Mouse (Mus musculus) hindbrain, embryonic 12.5 days (tissue): ENCODE measurements at regions not wholly inside any gene's neighbourhood (a gene's known extent, or its start where the extent isn't known, plus 50 kb on each side); places are given as distances from the start of the nearest gene placed in this dataset.

Source experiments
- ATAC-seq: fragments of 200-750 bp; cut with Nextera tagmentation; 2 replicates; pipeline ENCODE4 v1.8.0; 2017; ENCODE audit warnings: moderate TSS enrichment; ENCODE audit not compliant: low FRiP score
- H3K27ac ChIP-seq: fragments of 300-500 bp; sonication (generic); 2 replicates; pipeline ENCODE4 v1.5.1; 2016; ENCODE audit warnings: mild to moderate bottlenecking
- H3K27me3 ChIP-seq: fragments of 300-500 bp; sonication (generic); 2 replicates; pipeline ENCODE4 v1.6.1; 2016; ENCODE audit warnings: mild to moderate bottlenecking
- H3K36me3 ChIP-seq: fragments of 300-500 bp; sonication (generic); 2 replicates; pipeline ENCODE4 v1.6.1; 2016; ENCODE audit warnings: mild to moderate bottlenecking
- H3K4me1 ChIP-seq: fragments of 300-500 bp; sonication (generic); 2 replicates; pipeline ENCODE4 v1.6.1; 2016
- H3K4me2 ChIP-seq: fragments of 300-500 bp; sonication (generic); replicated peaks from 2 replicates; pipeline ENCODE4 v1.6.1; 2016; ENCODE audit warnings: mild to moderate bottlenecking
- H3K4me3 ChIP-seq: fragments of 300-500 bp; sonication (generic); 2 replicates; pipeline ENCODE4 v1.5.1; 2016; ENCODE audit warnings: mild to moderate bottlenecking
- H3K9ac ChIP-seq: fragments of 300-500 bp; sonication (generic); 2 replicates; pipeline ENCODE4 v1.6.1; 2016; ENCODE audit warnings: mild to moderate bottlenecking, moderate library complexity
- H3K9me3 ChIP-seq: fragments of 300-500 bp; sonication (generic); replicated peaks from 2 replicates; pipeline ENCODE4 v1.6.1; 2016; ENCODE audit warnings: mild to moderate bottlenecking
- WGBS: fragments of 180-500 bp; shearing (Covaris S2); methylation state at CpG from one replicate; pipeline ENCODE4 v1.1.7; 2016; 5-methylcytosine and 5-hydroxymethylcytosine counted together

DNA sequence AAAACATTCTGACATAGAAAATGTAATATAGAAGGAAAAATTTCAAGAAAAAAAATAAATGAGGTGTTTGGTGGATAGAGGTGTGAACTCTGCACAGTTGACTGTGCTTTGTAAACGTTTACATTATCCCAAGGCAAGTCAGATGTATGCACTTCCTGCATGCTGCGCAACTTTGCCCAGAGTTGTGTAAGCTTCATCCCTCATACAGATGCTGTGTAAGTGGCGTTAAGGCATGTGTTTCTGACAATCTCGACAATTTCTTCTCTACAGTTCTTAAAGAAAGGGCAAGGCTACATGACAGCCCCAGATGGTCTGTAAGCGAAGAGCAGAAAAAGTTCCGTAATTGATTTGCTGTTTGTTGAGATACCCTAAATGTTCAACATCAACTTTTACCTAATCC, 476.6 kb upstream of the Pitx2 start:
- Histone ChIP-seq H3K9me3 (no peaks in the 10 kb centered on the region), H3K27me3 (no peaks in the 10 kb centered on the region), H3K9ac (no peak overlapping the region), H3K27ac (no peak overlapping the region), H3K4me1 (no peaks in the 10 kb centered on the region), H3K36me3 (no peaks in the 10 kb centered on the region), H3K4me3 (no peak overlapping the region), H3K4me2 (no peak overlapping the region)
- WGBS: 80% methylated on average over 6 of the region's 6 CpGs
- ATAC-seq: no peak

DNA sequence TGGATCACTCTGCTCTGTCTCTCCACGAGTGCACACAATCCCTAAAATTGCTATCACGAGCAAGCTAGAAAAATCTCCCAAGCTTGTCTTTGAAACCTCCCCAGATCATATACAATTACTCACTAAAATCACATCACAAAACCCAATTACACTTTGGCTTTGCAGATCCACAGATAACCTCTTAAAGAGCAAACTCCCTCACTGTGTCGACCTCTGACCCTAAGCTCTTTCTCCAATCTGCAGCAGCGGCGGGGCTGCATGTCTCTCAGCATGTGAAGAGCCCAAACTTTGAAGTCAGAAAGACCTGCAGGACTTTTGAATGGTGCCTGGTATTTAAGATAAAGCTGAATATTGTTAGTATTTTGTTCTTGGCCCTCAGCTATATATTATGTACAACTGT, 479.4 kb upstream of the Pitx2 start:
- H3K4me1 ChIP-seq: no peaks in the 10 kb centered on the region
- no peak overlapping the region for H3K27ac ChIP-seq
- WGBS: 23% methylated on average over 5 of the region's 5 CpGs
- no peaks in the 10 kb centered on the region for H3K9me3 ChIP-seq
- H3K36me3 ChIP-seq: no peaks in the 10 kb centered on the region
- H3K27me3 ChIP-seq: no peaks in the 10 kb centered on the region
- no peak overlapping the region for H3K4me3 ChIP-seq
- H3K4me2 ChIP-seq: no peak overlapping the region
- ATAC-seq: no peak
- H3K9ac ChIP-seq: no peak overlapping the region

DNA sequence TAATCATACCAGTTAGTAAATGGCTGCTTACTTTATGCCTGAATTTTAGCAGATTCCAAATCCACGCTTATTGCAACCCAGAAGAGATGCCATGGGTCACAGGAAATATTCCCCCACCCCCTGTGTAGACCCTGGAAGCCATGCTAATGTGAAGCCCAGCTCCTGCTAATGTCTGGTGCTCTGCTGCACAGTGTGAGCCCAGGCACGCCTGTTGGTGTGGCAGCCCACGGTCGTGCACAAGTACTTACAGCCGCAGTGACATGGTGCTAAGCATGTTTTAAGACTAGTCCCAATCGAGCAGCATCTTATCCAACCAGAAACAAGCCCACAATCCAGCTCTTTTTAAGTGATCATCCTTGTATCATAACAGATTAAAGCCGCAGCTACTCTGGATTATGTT, 480.5 kb upstream of the Pitx2 start:
- Histone ChIP-seq H3K36me3 (no peaks in the 10 kb centered on the region), H3K4me3 (no peak overlapping the region), H3K27ac (no peak overlapping the region), H3K4me1 (no peaks in the 10 kb centered on the region), H3K27me3 (no peaks in the 10 kb centered on the region), H3K9ac (no peak overlapping the region), H3K4me2 (no peak overlapping the region), H3K9me3 (no peaks in the 10 kb centered on the region)
- WGBS: 69% methylated on average over 7 of the region's 7 CpGs
- ATAC-seq: no peak

DNA sequence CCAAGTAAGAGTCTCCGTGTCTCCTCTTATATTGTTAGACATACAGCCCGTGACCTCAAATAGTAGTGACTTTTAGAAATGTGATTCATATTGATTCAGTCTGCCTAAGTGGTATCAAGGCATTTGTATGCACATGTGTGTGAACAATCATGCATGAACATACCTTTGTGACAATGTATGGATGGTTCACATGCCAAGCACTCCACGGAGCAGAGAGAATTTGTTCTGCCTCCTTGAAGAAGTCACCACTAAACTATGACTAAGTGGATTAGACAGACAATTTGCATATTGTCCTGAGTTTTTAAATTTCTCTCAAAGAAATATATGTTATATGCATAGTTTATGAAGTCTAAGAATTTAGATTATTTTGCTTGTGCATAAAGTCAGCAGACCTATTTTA, 492.4 kb upstream of the Pitx2 start:
- no peak overlapping the region for H3K4me2 ChIP-seq
- H3K9ac ChIP-seq: no peak overlapping the region
- H3K36me3 ChIP-seq: no peaks in the 10 kb centered on the region
- H3K27me3 ChIP-seq: no peaks in the 10 kb centered on the region
- no peak overlapping the region for H3K27ac ChIP-seq
- H3K4me3 ChIP-seq: no peak overlapping the region
- WGBS: 77% methylated on average over 3 of the region's 3 CpGs
- H3K4me1 ChIP-seq: no peaks in the 10 kb centered on the region
- no peaks in the 10 kb centered on the region for H3K9me3 ChIP-seq
- no peak for ATAC-seq

GRCm38 (mm10) chr3:128668468-128669127, 531.1 kb upstream of the Pitx2 start:
- Histone ChIP-seq H3K4me1 (0 out of 2 replicates have a peak, but pooled peaks cover 2% of the 10 kb centered on the region), H3K9ac (no peak overlapping the region), H3K9me3 (no peaks in the 10 kb centered on the region), H3K36me3 (no peaks in the 10 kb centered on the region), H3K4me2 (no peak overlapping the region), H3K27ac (no peak overlapping the region), H3K4me3 (no peak overlapping the region), H3K27me3 (no peaks in the 10 kb centered on the region)
- peak; percentile 66 for ATAC-seq
- 58% methylated on average over 8 of the region's 8 CpGs for WGBS

- Histone ChIP-seq H3K9me3 (no peaks in the 10 kb centered on the region), H3K36me3 (no peaks in the 10 kb centered on the region), H3K9ac (no peak overlapping the region), H3K4me1 (0 out of 2 replicates have a peak, but pooled peaks cover 2% of the 10 kb centered on the region), H3K4me2 (no peak overlapping the region), H3K4me3 (no peak overlapping the region), H3K27ac (no peak overlapping the region), H3K27me3 (no peaks in the 10 kb centered on the region)
- 75% methylated on average over 3 of the region's 3 CpGs for WGBS
- no peak for ATAC-seq
These were observed 534.5 kb upstream of the Pitx2 start for GRCm38 (mm10) chr3:128665184-128665583.

- no peak overlapping the region for H3K27ac ChIP-seq
- no peaks in the 10 kb centered on the region for H3K9me3 ChIP-seq
- no peak overlapping the region for H3K9ac ChIP-seq
- no peak for ATAC-seq
- no peak overlapping the region for H3K4me2 ChIP-seq
- H3K36me3 ChIP-seq: no peaks in the 10 kb centered on the region
- no peaks in the 10 kb centered on the region for H3K27me3 ChIP-seq
- H3K4me3 ChIP-seq: no peak overlapping the region
- 71% methylated on average over 18 of the region's 18 CpGs for WGBS
- H3K4me1 ChIP-seq: no peaks in the 10 kb centered on the region
These were observed 562.5 kb upstream of the Pitx2 start for GRCm38 (mm10) chr3:128636960-128637755.

GRCm38 (mm10) chr3:128627696-128628095, 572.0 kb upstream of the Pitx2 start:
- no peaks in the 10 kb centered on the region for H3K36me3 ChIP-seq
- H3K9ac ChIP-seq: no peak overlapping the region
- no peak overlapping the region for H3K4me3 ChIP-seq
- 89% methylated on average over 1 of the region's 1 CpGs for WGBS
- no peak overlapping the region for H3K4me2 ChIP-seq
- no peak for ATAC-seq
- H3K27ac ChIP-seq: no peak overlapping the region
- H3K4me1 ChIP-seq: no peaks in the 10 kb centered on the region
- no peaks in the 10 kb centered on the region for H3K9me3 ChIP-seq
- H3K27me3 ChIP-seq: no peaks in the 10 kb centered on the region

GRCm38 (mm10) chr3:128616675-128617074, 583.0 kb upstream of the Pitx2 start:
- Histone ChIP-seq H3K9ac (no peak overlapping the region), H3K27me3 (no peaks in the 10 kb centered on the region), H3K4me1 (0 out of 2 replicates have a peak, but pooled peaks cover 2% of the 10 kb centered on the region), H3K4me3 (no peak overlapping the region), H3K27ac (no peak overlapping the region), H3K36me3 (no peaks in the 10 kb centered on the region), H3K9me3 (no peaks in the 10 kb centered on the region), H3K4me2 (no peak overlapping the region)
- ATAC-seq: no peak
- WGBS: 82% methylated on average over 6 of the region's 6 CpGs

GRCm38 (mm10) chr3:128613657-128614056, 586.0 kb upstream of the Pitx2 start:
- Histone ChIP-seq H3K4me2 (no peak overlapping the region), H3K27me3 (no peaks in the 10 kb centered on the region), H3K4me3 (no peak overlapping the region), H3K36me3 (no peaks in the 10 kb centered on the region), H3K9me3 (no peaks in the 10 kb centered on the region), H3K27ac (no peak overlapping the region), H3K9ac (no peak overlapping the region), H3K4me1 (0 out of 2 replicates have a peak, but pooled peaks cover 2% of the 10 kb centered on the region)
- WGBS: 74% methylated on average over 9 of the region's 9 CpGs
- no peak; the same call in 1 of the 2 replicates for ATAC-seq

DNA sequence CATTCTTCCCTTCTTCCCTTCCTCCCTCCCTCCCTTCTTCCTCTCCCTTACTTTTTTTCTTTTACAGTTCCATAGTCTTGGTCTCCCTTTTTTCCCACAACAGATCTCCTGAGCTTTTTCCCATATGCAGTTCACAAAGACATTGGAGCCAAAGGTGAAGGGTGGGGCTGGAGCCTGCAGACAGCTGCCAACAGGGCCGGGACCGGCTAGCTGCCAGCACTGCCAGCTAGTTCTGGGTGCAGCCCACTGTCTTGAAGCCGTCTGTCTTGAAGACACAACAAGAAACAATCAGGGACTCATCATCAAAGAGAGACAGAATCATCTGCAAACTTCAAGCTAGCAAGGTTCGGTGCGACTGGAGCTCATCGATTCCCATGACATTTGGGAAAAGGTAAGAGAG, 588.9 kb upstream of the Pitx2 start:
- H3K36me3 ChIP-seq: no peaks in the 10 kb centered on the region
- no peak overlapping the region for H3K4me3 ChIP-seq
- H3K4me1 ChIP-seq: 0 out of 2 replicates have a peak, but pooled peaks cover 2% of the 10 kb centered on the region
- no peak overlapping the region for H3K27ac ChIP-seq
- no peak overlapping the region for H3K9ac ChIP-seq
- no peaks in the 10 kb centered on the region for H3K9me3 ChIP-seq
- WGBS: 86% methylated on average over 6 of the region's 6 CpGs
- H3K27me3 ChIP-seq: no peaks in the 10 kb centered on the region
- H3K4me2 ChIP-seq: no peak overlapping the region
- no peak for ATAC-seq

DNA sequence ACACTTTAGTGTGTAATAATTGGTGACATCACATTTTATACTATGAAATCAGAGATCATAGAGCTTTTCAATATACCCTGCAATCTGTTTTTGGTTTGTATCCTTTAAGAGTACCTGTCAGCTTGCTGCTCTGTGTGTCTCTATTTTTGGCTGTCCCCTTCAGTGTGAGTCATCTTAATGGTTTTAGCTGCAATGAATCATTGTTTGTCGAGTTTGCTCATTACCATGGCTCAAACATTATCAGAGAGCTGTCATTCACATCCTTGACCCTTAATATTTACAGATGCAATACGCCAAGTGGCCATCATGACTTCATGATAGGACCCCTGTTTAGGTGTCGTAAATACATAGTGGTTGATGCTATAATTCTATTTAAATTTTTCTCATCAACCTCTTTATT, 591.0 kb upstream of the Pitx2 start:
- Histone ChIP-seq H3K4me3 (no peak overlapping the region), H3K9ac (no peak overlapping the region), H3K4me2 (no peak overlapping the region), H3K27ac (no peak overlapping the region), H3K27me3 (no peaks in the 10 kb centered on the region), H3K4me1 (0 out of 2 replicates have a peak, but pooled peaks cover 1% of the 10 kb centered on the region), H3K36me3 (no peaks in the 10 kb centered on the region), H3K9me3 (no peaks in the 10 kb centered on the region)
- no peak for ATAC-seq
- 85% methylated on average over 3 of the region's 3 CpGs for WGBS
